Comparison of ENCODE assay signal across 8 mouse cellular contexts in the genomic region with DNA sequence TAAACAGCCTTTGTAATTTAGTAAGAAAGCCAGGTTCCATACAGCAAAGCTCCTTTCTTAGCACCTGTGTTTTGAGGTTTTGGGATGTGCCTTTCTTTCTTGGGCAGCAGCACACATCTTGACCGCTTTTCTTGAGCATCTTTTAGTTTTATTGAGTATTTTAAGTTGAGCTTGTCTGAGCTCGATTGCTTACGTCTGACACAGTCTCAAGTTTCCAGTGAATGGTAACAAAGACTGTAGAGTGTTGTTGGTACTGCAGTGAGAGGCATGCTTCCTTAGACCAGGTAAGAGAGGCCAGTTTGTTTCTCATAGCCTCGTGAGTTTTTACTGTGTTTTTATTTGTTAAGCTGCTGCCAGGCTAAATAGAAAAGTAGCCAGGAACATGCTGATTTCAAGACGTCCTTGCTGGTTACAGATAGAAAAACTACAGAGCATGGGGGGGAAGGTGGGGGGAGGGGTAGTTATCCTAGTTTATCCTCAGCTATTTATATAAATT.
A peak's percentile ranks its signal among the peaks of the same experiment; 100 is the strongest.
DNase-seq lines count a peak whose midpoint lies in the region; ATAC-seq lines count a peak whose summit lies in the region.

No protein-coding gene starts in this region.

- ATAC-seq in heart, embryonic 15.5 days (replicated peaks; ENCODE audit: insufficient number of reproducible peaks, insufficient read depth, low FRiP score, low read depth): no peak

- 4% methylated on average over 5 of the region's 5 CpGs for WGBS in heart, embryonic 15.5 days
- 2% methylated on average over 5 of the region's 5 CpGs for WGBS in midbrain, embryonic 10.5 days

- peak; percentile 26 for DNase-seq in cerebellum, adult 9-10 months
- DNase-seq in cerebellum, postnatal 25 days: no peak
- peak; percentile 68 for DNase-seq in CD4-positive, CD25-positive, alpha-beta regulatory T cell, adult 2 months (ENCODE audit: low read depth, low spot score)
- DNase-seq in embryo, embryonic 11.5 days (ENCODE audit: low read depth, low spot score): peak; percentile 65
- DNase-seq in kidney, postnatal 36 days: peak; percentile 16 to 19
- DNase-seq in midbrain, embryonic 10.5 days (ENCODE audit: low spot score): peak; percentile 65
- DNase-seq in thymus, postnatal 4 days: peak; percentile 29

- peak overlapping the region; percentile 63 for H3K4me2 ChIP-seq in heart, embryonic 15.5 days

- peak overlapping the region; percentile 54 for H3K4me3 ChIP-seq in heart, embryonic 15.5 days
- H3K4me3 ChIP-seq in midbrain, embryonic 10.5 days: peak overlapping the region; percentile 56

- H3K36me3 ChIP-seq in heart, embryonic 15.5 days: no peaks in the 10 kb centered on the region
- 0 out of 2 replicates have a peak, but pooled peaks cover 3% of the 10 kb centered on the region for H3K36me3 ChIP-seq in midbrain, embryonic 10.5 days

- H3K27me3 ChIP-seq in heart, embryonic 15.5 days: no peaks in the 10 kb centered on the region
- H3K27me3 ChIP-seq in midbrain, embryonic 10.5 days (ENCODE audit: low read depth, poor library complexity, severe bottlenecking): no peaks in the 10 kb centered on the region

- no peaks in the 10 kb centered on the region for H3K4me1 ChIP-seq in heart, embryonic 15.5 days (replicated peaks)
- H3K4me1 ChIP-seq in midbrain, embryonic 10.5 days: peaks cover 21% of the 10 kb centered on the region

- no peaks in the 10 kb centered on the region for H3K9me3 ChIP-seq in heart, embryonic 15.5 days (replicated peaks)
- no peaks in the 10 kb centered on the region for H3K9me3 ChIP-seq in midbrain, embryonic 10.5 days (replicated peaks)

- H3K27ac ChIP-seq in heart, embryonic 15.5 days: peak overlapping the region; percentile 55
- H3K27ac ChIP-seq in midbrain, embryonic 10.5 days (replicated peaks): peak overlapping the region; percentile 85

- H3K9ac ChIP-seq in heart, embryonic 15.5 days: peak overlapping the region; percentile 40

Comparison
In these comparisons a context has a peak if more than half of its experiments do, and no peak if none do; other contexts are left out.
1. DNase-seq: peak in cerebellum, adult 9-10 months (single experiment), CD4-positive, CD25-positive, alpha-beta regulatory T cell, adult 2 months (single experiment), embryo, embryonic 11.5 days (single experiment), kidney, postnatal 36 days (2 of 2), midbrain, embryonic 10.5 days (single experiment) and thymus, postnatal 4 days (single experiment); none in cerebellum, postnatal 25 days (0 of 2).